Mouse (Mus musculus) stomach, postnatal 0 days (tissue): Measurements from ENCODE around the gene Ptprn2.

Experiments
- CTCF ChIP-seq: IDR thresholded peaks from 2 replicates; pipeline ENCODE4 v1.5.1; 2016; ENCODE audit warnings: antibody characterized with exemption, low read depth, mild to moderate bottlenecking, moderate library complexity
- EP300 ChIP-seq: optimal IDR thresholded peaks from 2 replicates; pipeline ENCODE3; 2016; ENCODE audit warnings: antibody characterized with exemption

DNA sequence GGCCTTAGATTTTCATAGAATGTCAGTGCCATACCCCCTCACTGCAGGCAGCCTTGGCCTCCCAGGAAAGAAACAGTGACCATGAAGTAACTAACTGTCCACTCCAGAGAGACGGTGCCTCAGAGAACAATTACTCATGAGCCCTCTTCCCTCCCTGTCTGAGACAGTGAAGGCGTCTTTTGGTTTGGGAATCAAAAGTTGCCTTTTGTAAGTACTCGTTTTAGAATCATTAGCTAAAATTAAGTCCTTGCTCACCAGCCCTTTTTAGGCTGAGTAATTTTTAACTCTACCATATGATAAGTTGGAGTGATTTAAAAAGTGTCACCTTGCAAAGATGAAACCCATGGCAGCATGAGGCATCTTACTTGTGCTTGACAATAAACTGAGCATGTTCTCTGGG, 806.4 kb downstream of the Ptprn2 start:
- TF ChIP-seq CTCF (no peak), EP300 (no peak)
